Mouse (Mus musculus): ENCODE measurements around the gene Arih2.
"Not testable (repeated sequence)": the region's sequence is repeated elsewhere in the genome, so short reads cannot be mapped to it uniquely, and the experiment has no call there.

Gene Arih2

DNA sequence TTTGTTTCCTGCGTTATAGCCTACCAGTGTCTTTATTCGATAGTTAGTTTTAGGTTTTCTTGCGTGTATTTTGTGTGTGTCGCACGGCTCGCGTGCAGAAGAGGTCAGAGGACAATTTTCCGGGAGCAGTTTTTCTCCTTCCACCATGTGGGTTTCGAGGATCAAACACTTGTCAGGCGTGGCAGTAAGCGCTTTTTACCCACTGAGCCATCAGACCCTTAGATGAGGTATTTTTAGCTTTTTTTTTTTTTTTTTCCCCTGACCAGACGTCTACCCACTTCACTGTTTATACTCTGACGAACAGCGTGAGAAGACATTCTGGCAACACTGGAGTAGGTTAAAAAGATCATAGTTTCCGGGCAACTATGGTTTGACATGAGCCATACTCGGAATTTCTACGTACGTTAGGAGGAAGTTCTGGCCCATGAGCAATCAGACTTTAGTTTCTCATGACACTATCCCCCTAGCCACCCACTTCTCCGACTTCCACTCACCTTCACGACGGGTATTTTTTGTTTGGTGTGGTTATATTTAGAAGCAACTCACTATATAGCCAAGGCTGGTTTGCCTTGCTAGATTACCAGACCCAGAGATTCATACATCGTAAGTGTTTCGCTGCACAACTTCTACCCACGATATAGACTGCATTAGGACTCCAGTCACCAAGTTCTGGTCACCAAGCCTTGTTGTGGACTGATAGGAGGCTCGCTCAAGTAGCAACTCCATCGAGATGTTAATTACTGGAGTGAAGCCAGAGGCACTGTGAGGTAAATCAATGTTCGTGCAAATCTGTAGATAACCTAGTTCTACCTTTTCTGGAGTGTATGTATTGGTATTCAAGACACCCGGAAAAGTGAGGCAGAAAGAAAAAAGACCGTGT, 615 bp upstream of the Arih2 start:
- peak; percentile 39 to 46 for DNase-seq

DNA sequence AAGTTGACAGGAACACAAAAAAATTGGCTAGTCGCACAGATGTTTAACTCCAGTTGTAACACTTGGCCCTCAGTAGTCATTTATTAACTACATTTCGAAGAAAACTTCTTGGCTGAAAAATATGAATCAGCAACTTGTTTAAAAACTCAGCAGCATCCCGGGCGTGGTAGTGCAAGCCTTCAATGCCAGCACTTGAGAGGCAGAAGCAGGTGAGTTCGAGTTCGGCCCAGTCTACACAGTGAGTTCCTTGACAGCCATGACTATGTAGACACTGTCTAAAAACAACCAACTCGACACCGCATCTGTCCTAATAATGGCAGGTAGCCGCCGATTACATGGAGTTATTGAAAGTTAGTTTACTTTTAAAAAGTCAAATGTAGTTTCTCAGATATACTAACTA, 1.0 kb downstream of the Arih2 start:
- peak in 1 of 2 experiments; percentile 23 for DNase-seq

DNA sequence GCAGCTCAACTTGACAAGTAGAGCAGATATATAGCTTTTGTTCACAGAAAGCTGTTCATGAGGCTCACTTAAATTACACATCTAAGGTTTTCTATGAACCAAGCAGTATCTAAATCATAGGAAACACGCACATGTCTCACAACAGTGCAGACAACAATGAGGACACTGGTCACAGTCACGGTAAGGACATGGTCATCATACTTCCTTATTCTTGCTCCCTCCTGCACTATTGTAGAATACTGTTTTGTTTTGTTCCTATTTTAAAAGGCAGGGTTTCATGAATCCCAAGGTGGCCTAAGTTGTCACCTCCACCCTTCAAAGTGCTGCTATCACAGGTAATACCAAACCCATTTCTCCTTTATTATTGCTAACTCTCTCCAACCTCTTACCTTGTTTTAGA, 9.4 kb downstream of the Arih2 start:
- DNase-seq = no peak

DNA sequence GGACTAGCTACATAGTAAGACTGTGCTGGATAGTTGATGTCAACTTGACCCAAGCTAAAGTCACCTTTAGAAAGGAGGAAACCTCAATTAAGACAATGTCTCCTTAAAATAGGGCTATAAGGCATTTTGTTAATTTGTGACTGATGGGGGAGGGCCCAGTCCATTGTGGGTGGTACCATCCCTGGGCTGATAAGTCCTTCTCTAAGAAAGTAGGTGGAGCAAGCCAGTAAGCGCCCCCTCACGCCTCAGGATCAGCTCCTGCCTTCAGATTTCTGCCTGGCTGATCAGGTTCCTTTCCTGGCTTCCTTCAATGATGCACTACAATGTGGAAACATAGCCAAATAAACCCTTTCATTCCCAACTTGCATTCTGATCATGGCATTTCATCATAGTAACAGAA, 13.8 kb downstream of the Arih2 start:
- DNase-seq = no peak

DNA sequence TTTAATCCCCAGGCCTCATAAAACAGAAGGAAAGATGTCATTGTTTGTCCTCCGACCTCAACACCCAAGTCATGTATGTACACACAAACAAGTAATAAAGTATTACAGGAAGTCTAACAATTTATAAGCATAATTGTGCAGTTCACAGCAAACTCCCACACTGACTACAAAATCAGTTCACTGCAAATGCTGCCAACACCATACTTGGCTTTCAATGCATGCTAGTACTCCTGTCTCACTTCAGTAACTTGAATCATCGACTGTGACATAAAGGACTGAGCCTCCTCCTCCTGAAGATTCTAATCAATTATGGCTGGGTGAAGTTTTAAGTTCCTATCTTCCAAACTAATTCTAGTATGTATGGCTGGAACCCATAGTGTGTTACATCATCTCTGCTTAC, 15.3 kb downstream of the Arih2 start:
- no peak for DNase-seq

DNA sequence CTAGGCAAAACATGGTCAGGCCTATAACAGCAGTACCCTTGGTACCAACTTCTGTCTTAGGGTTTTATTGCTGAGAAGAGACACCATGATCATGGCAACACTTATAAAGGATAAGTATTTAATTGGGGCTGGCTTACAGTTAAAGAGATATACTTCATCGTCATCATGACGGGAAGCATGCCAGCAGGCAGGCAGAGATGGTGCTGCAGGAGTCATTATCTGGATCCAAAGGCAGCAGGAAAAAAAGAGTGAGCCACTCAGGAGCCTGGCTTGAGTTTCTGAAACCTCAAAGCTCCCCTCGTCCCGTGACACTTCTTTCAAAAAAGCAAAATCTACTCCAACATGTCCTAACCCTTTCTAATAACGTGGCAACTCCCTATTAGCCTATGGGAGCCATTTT, 16.8 kb downstream of the Arih2 start:
- DNase-seq = no peak

DNA sequence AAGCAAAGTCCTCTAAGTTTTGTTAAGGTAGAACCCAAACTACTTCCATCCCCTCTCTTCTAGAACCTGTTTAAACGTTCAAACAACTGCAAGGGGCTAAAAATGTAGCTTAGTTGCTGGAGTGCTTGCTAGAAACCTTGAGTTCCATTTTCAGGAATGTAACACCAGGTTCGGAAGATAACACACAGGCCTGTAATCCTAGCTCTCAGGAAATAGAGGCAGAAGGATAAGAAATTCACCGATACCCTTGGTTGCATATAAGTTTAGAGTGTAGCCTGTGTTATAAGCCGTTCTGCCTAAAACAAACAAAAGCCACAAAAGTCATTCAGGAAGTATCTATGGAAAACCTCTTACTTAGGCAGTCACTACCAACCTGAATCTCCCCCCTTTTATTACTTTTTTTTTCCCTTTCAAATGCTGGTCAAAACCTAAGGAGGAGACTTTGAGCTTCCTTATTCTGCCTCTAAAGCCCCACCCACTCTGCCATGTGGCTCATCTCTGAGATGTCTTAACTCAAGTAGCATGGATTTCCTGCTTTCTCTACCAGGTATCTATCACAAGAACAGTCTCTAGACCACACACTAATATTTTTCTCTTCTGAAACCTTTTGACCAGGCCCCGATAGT, 17.4 kb downstream of the Arih2 start:
- DNase-seq = no peak

DNA sequence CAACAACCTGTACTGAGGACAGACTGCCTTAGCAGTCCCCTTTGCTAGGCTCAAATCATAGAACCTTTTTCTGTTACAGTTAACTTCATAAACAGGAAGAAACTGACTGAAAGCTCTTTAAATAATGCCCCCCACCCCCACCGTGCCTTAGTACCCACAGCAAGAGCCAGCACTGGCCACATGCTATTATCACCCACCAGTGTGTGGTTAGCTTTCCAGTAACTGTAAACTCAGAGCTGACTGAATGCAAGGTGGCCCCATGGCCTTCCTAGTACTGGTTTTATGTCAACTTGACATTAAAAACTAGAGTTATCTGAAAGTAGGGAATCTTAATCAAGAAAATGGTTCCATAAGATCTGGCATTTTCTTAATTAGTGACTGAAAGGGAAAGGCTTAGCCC, 18.5 kb downstream of the Arih2 start:
- no peak for DNase-seq

DNA sequence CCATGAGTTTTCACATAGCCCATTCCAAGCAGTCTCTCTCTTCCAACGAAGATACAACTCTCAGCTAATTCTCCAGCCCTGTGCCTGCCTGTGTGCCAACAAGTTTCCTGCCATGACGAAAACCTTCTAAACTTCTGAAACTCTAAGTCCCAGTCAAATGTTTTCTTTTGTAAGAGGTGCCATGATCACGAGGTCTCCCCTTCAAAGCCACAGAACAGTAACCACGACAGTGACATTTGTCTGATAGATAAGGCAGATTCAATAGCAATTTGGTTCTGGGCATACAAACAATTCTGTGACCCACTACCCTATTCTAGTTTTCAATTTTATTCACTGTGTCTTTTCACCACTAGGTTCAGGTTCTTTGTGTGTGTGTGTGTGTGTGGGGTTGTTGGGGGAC, 21.0 kb downstream of the Arih2 start:
- no peak for DNase-seq

DNA sequence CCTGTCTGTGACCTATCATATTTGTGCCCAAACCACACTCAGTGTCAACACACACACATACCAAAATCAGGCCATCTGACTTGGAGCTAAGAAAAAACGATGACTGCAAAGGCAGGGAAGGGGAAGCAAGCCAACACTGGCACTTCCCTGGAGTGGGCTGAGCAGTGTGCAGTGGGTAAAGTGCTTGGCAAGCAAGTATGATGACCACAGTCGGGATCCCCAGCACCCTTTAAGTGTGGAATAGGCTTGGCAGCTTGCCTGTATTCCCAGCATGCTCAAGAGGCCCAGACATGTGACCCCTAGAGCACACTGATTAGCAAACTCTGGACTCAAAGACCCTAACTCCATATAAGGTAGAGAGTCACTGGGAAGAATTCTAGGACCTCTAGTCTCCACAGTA, 22.7 kb downstream of the Arih2 start:
- no peak for DNase-seq

DNA sequence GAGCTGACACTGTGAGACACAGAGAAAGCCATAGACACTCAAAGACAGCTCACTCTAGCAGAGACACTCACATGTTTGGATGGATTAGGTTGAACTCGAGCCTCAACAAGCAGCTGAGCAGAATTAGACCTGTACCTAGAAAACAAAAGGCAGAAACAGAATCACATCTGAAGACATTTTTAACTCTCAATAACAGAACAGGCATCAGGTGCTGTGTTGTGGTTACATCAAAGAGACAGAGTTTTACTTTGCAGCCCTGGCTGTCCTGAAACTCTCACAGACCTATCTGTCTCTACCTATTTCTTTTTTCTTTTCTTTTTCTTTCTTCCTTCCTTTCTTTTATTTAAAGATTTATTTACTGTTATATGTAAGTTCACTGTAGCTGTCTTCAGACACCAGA, 31.9 kb downstream of the Arih2 start:
- no peak for DNase-seq

DNA sequence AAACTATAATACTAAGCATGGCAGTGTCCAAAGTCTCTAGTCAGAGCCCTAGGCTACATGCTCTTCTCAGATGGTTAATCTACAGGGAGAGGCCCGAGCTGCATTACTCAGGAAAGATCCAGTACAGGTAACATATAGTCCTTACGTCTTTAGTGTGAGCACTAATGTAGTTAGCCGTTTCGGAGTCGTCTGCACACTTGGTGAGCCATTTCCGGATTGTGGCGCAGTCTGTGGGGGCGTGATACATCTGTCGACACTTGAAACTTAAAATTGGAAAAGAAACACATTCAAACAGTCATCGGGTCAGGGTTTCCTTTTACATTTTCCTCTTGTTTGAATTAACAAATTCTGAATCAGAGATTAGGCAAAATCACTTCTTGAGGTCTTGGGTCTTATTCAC, 37.7 kb downstream of the Arih2 start:
- no peak for DNase-seq

DNA sequence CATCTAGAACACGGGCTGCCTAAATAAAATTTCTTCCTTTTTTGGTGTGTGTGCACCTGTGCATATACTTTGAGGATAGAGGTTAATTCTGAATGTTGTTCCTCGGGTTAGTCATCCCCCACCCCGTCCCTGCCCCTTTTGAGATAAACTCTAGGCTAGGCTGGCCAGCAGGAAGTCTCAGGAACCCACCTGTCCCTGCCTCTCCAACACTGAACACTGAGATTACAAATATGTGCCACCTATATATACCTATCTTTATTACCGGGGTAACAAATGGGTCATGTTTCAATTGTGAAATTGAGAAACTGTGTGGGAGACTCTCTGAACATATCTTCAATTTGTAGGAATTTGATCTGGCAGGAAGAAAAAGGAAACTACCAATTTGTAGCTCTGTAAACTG, 40.3 kb downstream of the Arih2 start:
- no peak for DNase-seq

DNA sequence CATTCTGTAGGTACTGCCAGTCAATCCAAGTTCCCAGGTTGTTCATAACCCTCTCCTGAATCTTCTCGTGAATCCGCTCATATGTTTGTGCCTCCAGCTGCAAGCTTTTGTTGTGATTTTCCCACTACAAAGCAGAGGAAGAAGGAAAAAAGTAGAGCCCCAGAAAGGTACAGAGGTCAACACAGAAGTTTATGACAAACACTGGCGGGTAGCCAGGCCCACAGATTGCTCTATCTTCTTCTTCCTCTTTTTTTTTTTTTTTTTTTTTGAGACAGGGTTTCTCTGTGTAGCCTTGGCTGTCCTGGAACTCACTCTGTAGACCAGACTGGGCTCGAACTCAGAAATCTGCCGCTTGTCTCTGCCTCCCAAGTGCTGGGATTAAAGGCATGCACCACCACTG, 41.3 kb downstream of the Arih2 start:
- not testable (repeated sequence) for DNase-seq

DNA sequence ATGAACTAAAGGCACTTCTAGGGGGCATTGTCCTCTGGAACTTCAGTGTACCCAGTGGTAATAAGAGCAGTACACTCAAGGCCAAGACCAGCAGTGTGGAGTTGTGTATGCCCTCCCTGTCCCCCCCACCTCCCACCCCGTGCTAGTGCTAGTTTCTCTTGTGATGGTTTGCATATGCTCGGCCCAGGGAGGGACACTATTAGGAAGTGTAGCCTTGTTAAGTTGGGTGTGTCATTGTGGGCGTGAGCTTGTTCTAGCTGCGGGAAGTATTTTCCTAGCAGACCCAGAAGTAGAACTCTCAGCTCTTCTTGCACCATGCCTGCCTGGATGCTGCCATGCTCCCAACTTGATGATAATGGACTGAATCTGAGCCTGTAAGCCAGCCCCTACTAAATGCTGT, 47.2 kb downstream of the Arih2 start:
- DNase-seq = no peak

DNA sequence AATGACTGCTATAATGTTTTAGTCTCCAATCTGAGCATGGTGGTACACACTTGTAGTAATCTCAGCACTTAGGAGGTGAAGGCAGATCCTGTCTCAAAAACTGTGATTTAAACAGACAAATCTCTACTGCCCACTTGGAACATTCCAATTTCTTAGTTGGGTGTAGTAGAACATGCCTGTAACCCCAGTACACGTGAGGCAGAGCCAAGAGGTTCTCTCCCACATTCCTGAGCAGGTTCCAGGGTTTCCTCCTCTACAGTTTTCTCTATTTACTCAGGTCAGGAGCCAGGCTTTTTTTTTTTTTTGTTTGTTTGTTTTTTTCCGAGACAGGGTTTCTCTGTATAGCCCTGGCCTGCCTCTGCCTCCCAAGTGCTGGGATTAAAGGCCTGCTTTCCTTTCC, 49.2 kb downstream of the Arih2 start:
- no peak for DNase-seq

DNA sequence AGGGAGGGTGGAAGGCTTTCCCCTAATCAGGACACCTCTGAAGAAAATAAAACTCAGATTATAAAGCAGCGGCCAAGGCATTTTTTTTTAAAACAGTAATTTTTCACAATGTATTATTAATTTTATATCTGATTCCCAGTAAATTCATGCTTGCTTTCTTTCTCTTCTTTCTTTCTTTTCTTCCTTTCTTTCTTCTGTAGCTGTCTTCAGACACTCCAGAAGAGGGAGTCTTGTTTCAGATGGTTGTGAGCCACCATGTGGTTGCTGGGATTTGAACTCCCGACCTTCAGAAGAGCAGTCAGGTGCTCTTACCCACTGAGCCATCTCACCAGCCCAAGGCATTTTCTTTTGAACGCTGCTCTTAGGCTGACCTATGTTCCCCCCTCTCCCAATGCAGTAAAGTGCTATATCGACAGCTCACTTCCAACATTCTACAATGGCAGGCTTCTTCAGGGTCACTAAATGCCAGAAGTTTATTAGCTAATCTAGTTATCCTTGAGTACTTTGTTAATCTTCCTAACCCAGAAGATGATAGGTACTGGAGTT, 50.1 kb downstream of the Arih2 start:
- no peak for DNase-seq

DNA sequence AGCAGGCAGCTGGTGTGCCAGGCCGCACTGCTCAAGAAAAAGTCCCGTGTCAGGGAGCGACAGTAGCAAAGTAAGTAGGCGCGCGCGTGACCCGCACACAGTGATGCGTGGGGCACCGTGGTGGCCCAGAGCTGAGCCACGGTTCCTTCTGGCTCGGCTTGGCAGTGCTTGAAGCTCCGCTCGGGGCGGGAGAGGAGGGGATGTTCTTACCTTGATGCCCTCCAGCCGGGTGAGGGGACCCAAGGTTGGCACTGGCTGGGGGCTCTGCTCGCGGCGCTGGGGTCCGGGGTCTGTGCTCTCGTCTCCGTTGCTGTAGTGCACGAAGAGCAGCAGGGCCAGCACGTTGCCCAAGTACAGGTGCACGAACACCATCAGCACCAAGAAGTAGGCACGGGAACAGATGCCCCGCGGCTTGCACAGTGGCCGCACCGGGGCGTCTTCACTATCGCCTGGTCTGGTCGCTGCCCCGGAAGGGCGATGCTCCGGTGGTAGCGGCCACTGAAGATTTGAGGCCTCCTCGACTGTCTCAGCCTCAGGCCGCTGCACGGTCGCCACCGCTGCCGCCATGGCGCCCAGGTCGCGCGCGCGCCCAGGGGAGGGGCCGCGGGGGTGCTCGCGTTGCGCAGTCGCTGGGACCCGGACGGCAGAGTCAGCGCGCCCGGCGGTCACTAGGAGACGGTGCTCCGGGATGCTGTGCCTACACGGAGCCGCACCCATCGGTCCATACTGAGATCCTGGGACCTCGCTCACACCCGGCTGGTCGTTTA, 52.0 kb downstream of the Arih2 start, which contains the start of gene P4htm:
Gene P4htm (minus strand): TSS at position 670 of the 767 bp plus-strand sequence.
- peak; percentile 65 to 72 for DNase-seq

DNA sequence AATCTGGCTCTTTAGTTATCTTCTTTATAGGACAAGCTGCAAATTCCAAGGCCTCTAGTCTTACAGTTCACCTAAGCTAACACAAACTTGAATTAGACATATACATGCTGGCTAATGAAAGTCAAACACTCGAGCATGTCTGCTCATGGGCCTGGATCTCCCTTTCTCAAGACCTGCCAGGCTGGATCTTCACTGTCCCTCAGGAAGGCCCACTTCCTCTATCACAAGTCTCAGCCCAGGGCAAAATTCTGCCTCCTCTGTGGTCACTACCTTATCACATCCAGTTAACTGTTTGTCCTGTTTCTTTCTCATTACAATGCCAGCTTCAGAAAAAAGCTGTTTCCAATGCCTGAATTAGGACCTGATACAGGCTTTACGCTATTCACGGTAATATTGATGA, 54.8 kb downstream of the Arih2 start:
- no peak for DNase-seq

DNA sequence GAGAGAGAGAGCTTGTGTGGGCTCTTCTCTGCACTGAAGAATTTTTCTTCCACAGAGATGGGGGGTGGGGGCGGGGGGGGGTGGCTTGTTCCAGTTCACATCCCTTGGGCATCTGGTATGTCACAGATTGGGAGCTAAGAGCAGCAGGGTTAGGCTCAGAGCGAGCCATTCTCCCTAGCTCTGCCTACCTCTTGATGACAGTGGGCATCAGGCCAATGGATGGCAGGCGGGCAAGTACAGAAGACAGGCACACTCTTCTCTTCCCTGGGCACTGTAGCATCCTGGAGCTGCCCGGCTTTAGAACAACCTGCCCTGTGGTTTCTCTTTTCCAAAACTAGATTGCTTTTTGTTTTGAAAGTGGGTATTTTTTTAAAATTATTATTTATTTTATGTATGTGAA, 57.7 kb downstream of the Arih2 start:
- no peak for DNase-seq

DNA sequence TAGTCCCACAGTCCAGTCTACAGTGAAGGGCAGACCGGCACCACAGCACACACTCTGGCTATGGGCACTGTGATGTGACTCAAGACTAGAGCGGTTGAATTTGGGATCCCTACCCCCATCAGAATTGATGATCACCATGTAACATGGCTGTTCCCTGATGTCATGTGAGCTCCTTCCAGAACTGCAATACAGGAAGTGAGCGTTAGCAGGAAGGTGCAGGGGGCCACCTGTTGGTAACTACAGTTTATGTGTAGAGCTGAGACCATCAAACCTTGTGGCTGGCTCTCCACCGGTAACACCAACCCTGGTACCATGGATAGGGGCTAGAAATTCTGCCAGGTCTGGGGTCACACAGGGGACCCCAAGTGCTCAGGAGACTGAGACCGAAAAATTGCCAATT, 60.0 kb downstream of the Arih2 start:
- DNase-seq = no peak

DNA sequence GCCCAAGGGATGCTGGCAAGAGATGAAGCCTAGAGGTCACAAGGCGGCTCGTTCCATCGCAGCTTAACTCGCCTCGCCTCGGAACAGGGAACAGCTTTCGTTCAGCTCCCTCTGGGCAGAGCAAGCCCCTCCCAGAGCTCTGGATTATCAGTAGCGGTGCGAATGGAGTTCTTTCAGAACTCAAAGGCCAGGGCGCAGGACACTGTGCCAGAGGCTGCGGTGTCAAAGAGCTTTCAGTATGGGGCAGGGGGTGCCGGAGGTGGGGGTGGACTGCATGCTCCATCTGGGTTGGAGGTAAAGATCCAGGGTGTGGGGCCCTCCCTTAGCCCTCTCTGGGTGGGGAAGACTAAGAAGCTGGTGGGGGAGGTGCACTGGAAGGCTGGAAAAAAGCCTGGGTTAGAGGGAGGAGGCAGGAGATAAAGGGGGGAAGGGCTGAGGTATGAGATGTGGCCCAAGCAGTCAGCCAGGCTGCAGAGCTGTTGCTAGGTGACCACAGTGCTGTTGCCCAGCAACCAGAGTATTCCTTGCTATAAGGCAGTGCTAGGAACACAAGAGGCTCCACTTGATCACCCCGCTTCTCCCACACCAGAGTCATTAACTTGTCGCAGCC, 61.5 kb downstream of the Arih2 start:
- DNase-seq = no peak

DNA sequence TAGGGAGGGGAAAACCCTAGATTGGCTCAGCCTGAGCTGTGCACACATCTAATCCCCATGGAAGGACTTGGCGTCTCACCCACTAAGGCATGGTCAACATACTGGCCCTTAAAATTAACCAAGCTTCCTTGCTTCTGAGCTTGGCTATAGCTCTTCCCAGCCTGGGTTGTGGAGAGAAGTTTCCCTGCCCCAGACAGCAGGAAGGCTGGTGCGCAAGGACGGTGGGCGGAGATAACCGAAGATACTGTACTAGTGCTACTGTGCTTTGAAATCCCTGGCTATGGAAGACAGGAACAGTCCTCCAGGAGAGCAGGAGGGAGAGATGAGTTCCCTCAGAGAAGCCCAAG, 69.9 kb downstream of the Arih2 start:
- DNase-seq = no peak

All from B cell, adult 2 months (primary cell).